Mouse (Mus musculus): Measurements from ENCODE around the gene Spag6. TPM values are rescaled to one million over a fixed set of nuclear protein-coding genes. Genes with fewer than 3 reads are reported as not detected.

The Spag6 gene
- not detected for polyA plus RNA-seq (2014; fragmentation: Illumina TruSeq; extraction: RNeasy Lipid Tissue Mini Kit (QIAGEN cat#74804); ENCODE audit: low read depth, low replicate concordance)

GRCm38 (mm10) chr2:18693871-18694610 is at the start of gene Spag6:
TSS of gene Spag6 (plus strand) at chr2:18694032.

GRCm38 (mm10) chr2:18672133-18672765 is 21.6 kb upstream of the Spag6 start, which contains the start of gene Commd3:
TSS of gene Commd3 (plus strand) at chr2:18672384.

DNA sequence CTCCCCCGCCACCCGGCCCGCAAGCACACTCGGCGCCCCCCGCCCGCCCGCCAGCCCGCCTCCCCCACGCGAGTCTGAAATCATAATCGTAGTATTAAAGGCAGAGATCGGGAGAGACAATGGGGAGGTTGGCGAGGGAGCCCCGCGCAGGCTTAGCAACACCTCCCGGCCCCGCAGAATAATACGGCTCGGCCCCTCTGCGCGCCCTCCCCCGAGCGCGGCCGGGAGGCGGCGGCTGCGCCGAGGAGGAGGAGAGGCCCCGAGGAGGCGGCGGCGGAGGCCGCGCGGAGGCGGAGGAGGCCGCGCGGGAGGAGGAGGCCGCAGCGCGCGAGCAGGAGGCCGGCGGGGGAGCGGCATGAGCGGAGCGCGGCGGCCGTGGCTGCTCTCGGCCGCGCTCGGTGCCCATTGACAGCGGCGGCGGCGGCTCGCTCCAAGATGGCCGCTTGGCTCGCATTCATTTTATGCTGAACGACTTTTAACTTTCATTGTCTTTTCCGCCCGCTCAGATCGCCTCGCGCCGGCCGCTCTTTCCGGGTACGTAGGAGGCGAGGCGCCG is 16.8 kb upstream of the Spag6 start, which contains the start of gene Bmi1:
Bmi1 (plus strand) TSS at position 83 of the 556 bp plus-strand sequence.

Other genes with a start within 250 kb of the Spag6 start
- gene Commd3, start 21.6 kb upstream of the Spag6 start, polyA plus RNA-seq (2014; fragmentation: Illumina TruSeq; extraction: RNeasy Lipid Tissue Mini Kit (QIAGEN cat#74804); ENCODE audit: low read depth, low replicate concordance) = 286 TPM
- gene Bmi1, start 17.0 kb upstream of the Spag6 start, polyA plus RNA-seq (2014; fragmentation: Illumina TruSeq; extraction: RNeasy Lipid Tissue Mini Kit (QIAGEN cat#74804); ENCODE audit: low read depth, low replicate concordance) = 44.6 TPM

Data from liver, adult 10 weeks (tissue).